Mouse (Mus musculus): ENCODE results near the gene Atg3.

The Atg3 gene

GRCm38 (mm10) chr16:45204859-45205670, 46.5 kb downstream of the Atg3 start:
- DNase-seq (ENCODE audit: low spot score) = no peak

- no peak for DNase-seq (ENCODE audit: low spot score)
Observed at GRCm38 (mm10) chr16:45222016-45222415, 63.4 kb downstream of the Atg3 start.

GRCm38 (mm10) chr16:45222771-45223170, 64.2 kb downstream of the Atg3 start:
- no peak for DNase-seq (ENCODE audit: low spot score)

DNA sequence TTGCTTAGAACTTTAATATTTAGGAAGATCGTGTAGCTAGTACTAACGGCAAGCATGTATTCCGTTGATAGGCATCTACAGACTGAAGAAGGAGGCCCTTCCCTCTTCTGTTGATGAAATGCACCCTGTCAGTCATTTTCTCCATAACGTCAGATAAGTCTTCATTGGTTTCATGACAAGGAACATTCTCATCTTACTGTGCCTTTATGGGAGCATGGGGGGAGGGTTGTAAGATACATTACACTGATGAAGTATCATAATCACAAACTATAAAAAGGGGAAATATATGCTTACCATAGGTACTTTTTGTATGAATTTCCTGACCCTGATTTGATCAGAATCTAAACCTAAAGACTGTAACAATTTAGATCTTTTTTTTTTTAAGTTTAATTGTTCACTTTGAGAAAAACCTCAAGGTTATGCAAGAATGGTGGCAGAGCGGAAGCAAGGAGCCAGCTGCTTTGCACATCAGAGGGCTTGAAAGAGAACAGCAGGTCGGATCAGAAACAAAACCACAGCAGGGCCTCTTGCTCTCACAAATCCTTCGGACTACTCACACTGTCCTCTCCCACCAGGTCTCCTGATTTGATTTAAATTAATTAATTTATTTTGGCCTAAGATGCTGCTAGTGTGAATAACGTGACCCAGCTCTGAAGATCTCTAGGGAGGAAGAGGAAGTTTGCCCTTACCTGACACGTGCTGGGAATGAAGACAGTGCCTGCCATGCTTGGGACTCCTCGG, 65.2 kb downstream of the Atg3 start, which contains the start of gene Btla:
Gene Btla, plus strand, starts transcription at position 668 of the 741 bp plus-strand sequence.
- no peak for DNase-seq (ENCODE audit: low spot score)

DNA sequence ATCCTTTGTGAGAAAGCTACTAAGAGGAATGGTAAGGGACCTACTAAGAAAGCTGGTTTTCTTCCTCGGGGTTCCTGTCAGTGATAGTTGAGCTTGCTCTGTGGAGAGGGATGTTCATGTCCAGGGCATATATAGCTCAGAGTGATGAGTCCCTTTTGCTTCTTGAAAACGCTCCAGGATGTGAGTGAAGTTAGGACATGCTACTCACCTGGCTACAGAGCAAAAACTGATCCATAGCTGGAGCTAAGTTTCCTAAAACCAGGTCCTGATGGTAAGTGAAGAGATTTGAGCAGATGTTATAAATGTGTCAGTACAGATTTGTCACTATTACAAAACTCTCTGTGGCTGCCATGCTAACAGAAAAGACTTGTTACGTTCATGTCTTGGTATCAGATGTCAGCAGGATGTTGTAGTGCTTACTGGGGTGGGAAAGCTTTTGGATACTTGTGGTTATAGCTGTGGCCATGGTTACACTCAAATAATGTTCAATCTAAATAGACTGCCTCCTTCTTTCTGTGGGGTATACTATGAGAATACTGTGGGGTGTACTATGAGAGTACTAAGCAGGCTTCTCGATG, 65.9 kb downstream of the Atg3 start:
- DNase-seq (ENCODE audit: low spot score) = no peak

DNA sequence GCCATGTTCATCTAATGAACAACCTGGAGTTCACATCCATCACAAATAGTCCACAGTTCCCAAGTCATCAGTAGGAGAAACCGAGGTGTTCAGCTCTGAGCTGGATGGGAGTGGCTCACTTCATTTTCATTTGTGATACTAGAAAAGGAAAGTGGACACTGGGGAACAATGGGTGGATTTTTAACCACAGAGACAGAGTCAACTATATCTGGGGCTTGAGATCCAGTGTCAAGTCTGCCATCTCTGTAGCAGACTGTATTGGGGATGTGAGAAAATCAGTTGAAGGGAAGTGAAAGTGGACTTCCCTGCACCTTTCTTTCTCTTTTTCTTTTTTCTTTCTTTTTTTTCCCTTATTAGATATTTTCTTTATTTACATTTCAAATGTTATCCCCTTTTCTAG, 68.4 kb downstream of the Atg3 start:
- DNase-seq (ENCODE audit: low spot score) = no peak

DNA sequence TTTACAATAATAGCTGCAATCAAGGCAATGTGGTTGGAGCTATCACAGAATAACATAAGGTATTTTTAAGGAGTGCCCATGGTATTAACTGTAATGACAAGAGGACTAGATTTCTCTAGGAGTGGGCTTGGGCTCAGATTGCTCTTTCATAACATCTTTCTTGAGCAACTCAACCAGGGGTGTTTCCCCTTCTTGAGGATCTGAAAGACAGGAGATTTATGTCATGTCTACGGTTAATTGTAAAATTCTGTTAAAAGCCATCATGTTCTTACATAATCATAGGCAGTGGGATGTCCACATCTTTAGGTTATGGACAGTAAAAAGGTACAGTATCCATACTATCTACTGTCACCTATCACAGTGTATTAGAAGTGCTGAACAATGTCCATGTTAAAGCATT, 72.7 kb downstream of the Atg3 start:
- no peak for DNase-seq (ENCODE audit: low spot score)

- DNase-seq (ENCODE audit: low spot score) = no peak
Observed at GRCm38 (mm10) chr16:45233007-45233406, 74.4 kb downstream of the Atg3 start.

Data from lung, postnatal 25 days (tissue).